Mouse (Mus musculus): ENCODE data around the gene Nomo1.

The Nomo1 gene

GRCm38 (mm10) chr7:46039873-46040272 is 6.4 kb downstream of the Nomo1 start:
- in situ Hi-C loops (cut with MboI; ENCODE audit: unreplicated experiment in 2 of 2): no loop called here

- in situ Hi-C loops (cut with MboI; ENCODE audit: unreplicated experiment in 2 of 2): no loop called here
Observed at GRCm38 (mm10) chr7:46044106-46044505, 10.6 kb downstream of the Nomo1 start.

GRCm38 (mm10) chr7:46045882-46046281 is 12.4 kb downstream of the Nomo1 start:
- in situ Hi-C loops (cut with MboI; ENCODE audit: unreplicated experiment in 2 of 2): no loop called here

GRCm38 (mm10) chr7:46047873-46048562 is 14.5 kb downstream of the Nomo1 start:
- in situ Hi-C loops (cut with MboI; ENCODE audit: unreplicated experiment in 2 of 2): no loop called here

- in situ Hi-C loops (cut with MboI; ENCODE audit: unreplicated experiment in 2 of 2): no loop called here
Observed at GRCm38 (mm10) chr7:46049981-46050380, 16.5 kb downstream of the Nomo1 start.

DNA sequence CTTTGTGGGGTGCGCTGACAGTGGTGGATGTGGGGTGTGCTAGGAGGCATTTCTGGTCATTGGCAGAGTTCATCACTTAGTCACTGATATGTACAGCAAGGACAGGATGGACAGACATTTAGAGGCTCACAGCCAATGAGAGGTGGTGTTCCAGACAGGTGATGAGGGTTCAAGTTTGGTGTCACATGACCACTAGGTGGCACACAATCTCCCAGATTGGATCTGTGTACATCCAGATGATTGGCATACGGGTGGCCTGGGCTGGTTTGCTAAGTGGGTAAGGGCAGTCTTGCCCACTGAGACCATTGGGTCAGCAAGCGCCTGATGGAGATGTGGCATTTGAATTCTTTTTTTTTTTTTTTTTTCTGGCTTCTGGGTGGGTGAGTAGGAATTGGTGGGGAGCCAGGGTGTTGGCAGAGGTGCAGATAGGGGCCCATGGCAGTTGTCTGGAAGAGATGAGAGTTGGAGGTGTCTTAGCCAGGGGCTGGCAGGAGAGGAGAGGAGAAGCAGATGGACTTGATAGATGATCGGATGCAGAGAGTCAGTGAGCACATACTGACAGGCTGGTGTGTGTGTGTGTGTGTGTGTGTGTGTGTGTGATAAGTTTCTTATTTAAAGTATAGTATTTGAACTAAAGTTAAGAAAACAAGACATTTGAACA is 18.8 kb downstream of the Nomo1 start:
- in situ Hi-C loops (cut with MboI; ENCODE audit: unreplicated experiment in 2 of 2): no loop called here

GRCm38 (mm10) chr7:46053566-46053965 is 20.1 kb downstream of the Nomo1 start:
- in situ Hi-C loops (cut with MboI; ENCODE audit: unreplicated experiment in 2 of 2): no loop called here

GRCm38 (mm10) chr7:46058882-46059281 is 25.4 kb downstream of the Nomo1 start:
- in situ Hi-C loops (cut with MboI; ENCODE audit: unreplicated experiment in 2 of 2): no loop called here

DNA sequence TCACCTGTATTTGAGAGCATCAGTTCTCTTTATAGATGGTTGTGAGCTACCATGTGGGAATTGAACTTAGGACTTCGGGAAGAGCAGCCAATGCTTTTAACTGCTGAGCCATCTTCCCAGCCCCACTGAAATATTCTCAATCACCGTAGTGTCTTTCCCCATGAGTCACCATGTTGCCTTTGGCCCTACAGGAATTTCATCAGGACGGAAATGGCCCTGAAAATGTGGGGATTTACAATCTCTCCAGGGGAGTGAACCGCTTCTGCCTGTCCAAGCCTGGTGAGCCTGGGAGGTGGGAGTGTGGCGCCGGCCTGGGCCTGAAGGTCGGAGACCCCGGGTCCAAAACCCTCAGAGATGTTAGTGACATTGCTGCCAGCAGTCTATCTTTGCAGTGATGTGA is 27.2 kb downstream of the Nomo1 start:
- in situ Hi-C loops (cut with MboI; ENCODE audit: unreplicated experiment in 2 of 2): no loop called here

- in situ Hi-C loops (cut with MboI; ENCODE audit: unreplicated experiment in 2 of 2): no loop called here
Observed at GRCm38 (mm10) chr7:46061614-46062013, 28.1 kb downstream of the Nomo1 start.

DNA sequence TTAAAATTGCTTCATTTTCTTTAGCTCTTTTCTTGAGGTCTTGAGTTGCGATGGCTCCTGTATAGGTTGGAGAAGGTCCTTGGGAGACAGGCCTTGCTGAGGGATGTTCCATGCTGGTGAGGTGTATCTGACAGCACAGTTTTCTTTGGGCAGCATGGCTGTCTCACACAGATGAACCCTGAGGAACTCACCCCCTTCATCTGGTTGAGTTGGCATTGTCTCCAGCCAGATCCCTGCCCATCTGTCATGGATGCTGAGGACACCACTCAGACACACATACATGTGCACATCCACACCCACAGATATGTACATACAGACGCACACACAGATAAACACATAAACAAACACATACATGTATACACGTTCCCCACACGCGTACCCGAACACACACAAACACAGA is 29.8 kb downstream of the Nomo1 start:
- in situ Hi-C loops (cut with MboI; ENCODE audit: unreplicated experiment in 2 of 2): no loop called here

GRCm38 (mm10) chr7:46068831-46069230 is 35.3 kb downstream of the Nomo1 start:
- in situ Hi-C loops (cut with MboI; ENCODE audit: unreplicated experiment in 2 of 2): no loop called here

GRCm38 (mm10) chr7:46076844-46077243 is 43.3 kb downstream of the Nomo1 start:
- in situ Hi-C loops (cut with MboI; ENCODE audit: unreplicated experiment in 2 of 2): loop anchor here (25.0 kb wide), 2 partner anchors 685 to 1085 kb away; partner anchors contain the start of gene Saa2 (in 1 of the 2)

GRCm38 (mm10) chr7:46077675-46078074 is 44.2 kb downstream of the Nomo1 start:
- in situ Hi-C loops (cut with MboI; ENCODE audit: unreplicated experiment in 2 of 2): loop anchor here (25.0 kb wide), 2 partner anchors 685 to 1085 kb away; partner anchors contain the start of gene Saa2 (in 1 of the 2)

DNA sequence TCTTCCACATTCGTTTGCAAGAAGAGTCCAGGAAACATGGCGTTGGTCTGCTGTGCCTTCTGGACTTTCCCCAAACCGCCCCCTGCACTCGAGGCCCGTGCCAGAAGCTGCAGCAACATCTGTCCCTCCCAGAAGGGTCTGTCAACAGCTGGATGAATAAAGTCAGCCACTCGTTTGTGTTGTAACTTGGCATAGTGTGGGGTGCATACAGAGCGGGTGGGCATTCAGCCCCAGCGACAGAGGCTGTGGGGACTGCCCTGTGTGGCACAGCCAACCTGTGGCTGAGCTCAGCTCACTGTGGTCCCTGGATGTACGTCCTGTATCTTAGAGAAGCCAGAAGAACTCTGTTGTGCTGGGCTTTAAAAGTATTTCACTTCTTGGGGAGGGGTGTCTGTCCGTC is 50.5 kb downstream of the Nomo1 start:
- in situ Hi-C loops (cut with MboI; ENCODE audit: unreplicated experiment in 2 of 2): loop anchor here (25.0 kb wide), 2 partner anchors 678 to 1078 kb away; partner anchors contain the start of gene Saa2 (in 1 of the 2)

- in situ Hi-C loops (cut with MboI; ENCODE audit: unreplicated experiment in 2 of 2): loop anchor here (25.0 kb wide), 2 partner anchors 677 to 1077 kb away; partner anchors contain the start of gene Saa2 (in 1 of the 2)
Observed at GRCm38 (mm10) chr7:46084839-46085513, 51.5 kb downstream of the Nomo1 start.

- in situ Hi-C loops (cut with MboI; ENCODE audit: unreplicated experiment in 2 of 2): loop anchor here (25.0 kb wide), 2 partner anchors 676 to 1076 kb away; partner anchors contain the start of gene Saa2 (in 1 of the 2)
Observed at GRCm38 (mm10) chr7:46086378-46086777, 52.9 kb downstream of the Nomo1 start.

DNA sequence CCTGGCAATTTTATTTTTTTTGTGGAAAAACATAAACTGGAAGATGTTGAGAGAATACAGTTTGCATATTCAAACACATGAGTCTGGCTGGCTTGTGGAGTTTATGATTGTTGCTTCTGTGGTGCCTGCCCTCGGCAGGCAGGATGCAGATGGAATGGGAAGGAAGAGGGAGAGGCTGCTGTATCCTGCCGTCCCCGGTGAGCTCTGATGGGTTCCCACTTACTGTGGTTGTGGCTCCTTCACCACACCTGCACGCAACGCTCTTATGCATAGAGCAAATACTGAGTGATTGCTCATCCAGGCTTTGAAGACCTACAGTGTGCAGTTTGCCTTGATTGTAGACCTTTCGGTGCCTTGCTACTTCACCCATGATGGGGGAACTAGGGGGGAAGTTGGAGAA is 54.7 kb downstream of the Nomo1 start:
- in situ Hi-C loops (cut with MboI; ENCODE audit: unreplicated experiment in 2 of 2): loop anchor here (25.0 kb wide), 2 partner anchors 674 to 1074 kb away; partner anchors contain the start of gene Saa2 (in 1 of the 2)

DNA sequence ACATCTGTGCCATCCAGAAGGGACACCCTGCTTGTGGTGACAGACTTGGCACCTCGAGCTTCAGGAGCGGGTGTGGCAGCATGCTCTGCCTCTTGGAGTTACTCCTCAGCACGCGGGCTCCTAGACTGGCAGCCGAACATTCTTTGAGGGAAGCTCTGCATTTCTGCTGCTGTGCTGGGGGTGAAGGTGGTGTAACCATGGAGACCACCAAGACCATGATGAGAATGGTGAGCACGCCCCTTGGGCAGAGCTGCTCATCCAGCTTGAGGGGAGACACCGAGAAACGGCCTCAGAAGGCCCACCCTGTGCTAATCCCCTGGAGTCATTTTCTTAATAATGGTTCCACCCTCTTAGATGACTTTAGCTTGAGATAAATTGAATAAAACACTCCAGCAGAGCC is 59.3 kb downstream of the Nomo1 start:
- in situ Hi-C loops (cut with MboI; ENCODE audit: unreplicated experiment in 2 of 2): loop anchor here (10.0 to 25.0 kb wide), 3 partner anchors 82 to 1069 kb away; partner anchors contain the start of gene Saa2 (in 1 of the 2)

DNA sequence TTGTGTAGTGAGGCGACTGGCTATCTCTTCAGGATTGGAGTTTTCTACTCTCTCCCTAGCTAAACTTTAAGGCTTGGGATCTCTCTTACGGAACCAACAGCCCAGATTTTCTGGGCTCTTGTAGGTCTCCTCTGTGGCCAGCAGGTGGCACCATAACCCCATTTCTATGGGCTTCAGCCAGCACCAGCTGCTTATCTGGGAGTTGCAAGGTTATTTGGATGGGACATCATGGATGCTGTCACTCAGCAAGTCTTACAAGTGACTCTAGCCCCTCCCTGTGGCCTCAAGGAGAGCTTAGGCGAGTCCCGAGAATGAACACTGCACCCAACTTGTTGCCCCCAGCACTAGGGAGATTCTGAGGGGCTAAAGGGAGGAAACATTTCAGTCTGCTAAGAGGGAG is 62.6 kb downstream of the Nomo1 start:
- in situ Hi-C loops (cut with MboI; ENCODE audit: unreplicated experiment in 2 of 2): loop anchor here (5.0 to 25.0 kb wide), 6 partner anchors 79 to 1066 kb away; partner anchors contain the start of genes Abcc8 (in 1 of the 2) and Saa2 (in 1 of the 2)

- in situ Hi-C loops (cut with MboI; ENCODE audit: unreplicated experiment in 2 of 2): loop anchor here (5.0 to 25.0 kb wide), 6 partner anchors 77 to 1065 kb away; partner anchors contain the start of genes Abcc8 (in 1 of the 2) and Saa2 (in 1 of the 2)
Observed at GRCm38 (mm10) chr7:46097319-46097783, 63.9 kb downstream of the Nomo1 start.

Data from v-Abl transformed pro-B cells (cell line).